Mouse (Mus musculus) midbrain, embryonic 12.5 days (tissue): Measurements from ENCODE around the gene Prom2. TPM values are rescaled to one million over a fixed set of nuclear protein-coding genes. Genes with fewer than 3 reads are reported as not detected.

Experiments
- ATAC-seq: fragments of 200-750 bp; cut with Nextera tagmentation; 2 replicates; pipeline ENCODE4 v1.8.0; 2017; ENCODE audit warnings: low read depth, moderate TSS enrichment, moderate library complexity; ENCODE audit not compliant: low FRiP score
- H3K27ac ChIP-seq: fragments of 300-500 bp; sonication (generic); replicated peaks from 2 replicates; pipeline ENCODE4 v1.5.1; 2016; ENCODE audit warnings: mild to moderate bottlenecking
- H3K27me3 ChIP-seq: fragments of 300-500 bp; sonication (generic); 2 replicates; pipeline ENCODE4 v1.6.1; 2016; ENCODE audit warnings: mild to moderate bottlenecking
- H3K36me3 ChIP-seq: fragments of 300-500 bp; sonication (generic); 2 replicates; pipeline ENCODE4 v1.6.1; 2016
- H3K4me1 ChIP-seq: fragments of 300-500 bp; sonication (generic); 2 replicates; pipeline ENCODE4 v1.6.1; 2016
- H3K4me2 ChIP-seq: fragments of 300-500 bp; sonication (generic); replicated peaks from 2 replicates; pipeline ENCODE4 v1.6.1; 2016; ENCODE audit warnings: mild to moderate bottlenecking, moderate library complexity
- H3K4me3 ChIP-seq: fragments of 300-500 bp; sonication (generic); 2 replicates; pipeline ENCODE4 v1.5.1; 2016; ENCODE audit warnings: mild to moderate bottlenecking
- H3K9ac ChIP-seq: fragments of 300-500 bp; sonication (generic); replicated peaks from 2 replicates; pipeline ENCODE4 v1.6.1; 2016; ENCODE audit warnings: mild to moderate bottlenecking, moderate library complexity
- H3K9me3 ChIP-seq: fragments of 300-500 bp; sonication (generic); 2 replicates; pipeline ENCODE4 v1.6.1; 2016; ENCODE audit warnings: mild to moderate bottlenecking
- WGBS: fragments of 180-500 bp; shearing (Covaris S2); methylation state at CpG from one replicate; pipeline ENCODE4 v1.1.7; 2016; 5-methylcytosine and 5-hydroxymethylcytosine counted together
- polyA plus RNA-seq: library from polyadenylated mRNA; unstranded; fragments of >200 nt; fragmentation: Nextera tagmentation; extraction: Ambion mirVana; gene quantifications from 2 replicates; pipeline ENCODE4 v1.2.1, GENCODE M21; 2016

The Prom2 gene
- polyA plus RNA-seq, 1 experiment from 2014 or later, result 0.31 TPM

GRCm38 (mm10) chr2:127549711-127550110 lies 8.4 kb upstream of the Prom2 start:
- peaks cover 10% of the 10 kb centered on the region; the same call in 1 of the 2 replicates for H3K27me3 ChIP-seq
- no peak overlapping the region for H3K27ac ChIP-seq
- no peaks in the 10 kb centered on the region for H3K36me3 ChIP-seq
- no peak overlapping the region for H3K9ac ChIP-seq
- H3K4me2 ChIP-seq, result no peak overlapping the region
- H3K9me3 ChIP-seq, result no peaks in the 10 kb centered on the region
- no peak overlapping the region for H3K4me3 ChIP-seq
- H3K4me1 ChIP-seq, result no peaks in the 10 kb centered on the region
- ATAC-seq, result no peak

- Histone ChIP-seq H3K9me3 (no peaks in the 10 kb centered on the region), H3K4me1 (no peaks in the 10 kb centered on the region), H3K9ac (no peak overlapping the region), H3K4me2 (no peak overlapping the region), H3K36me3 (no peaks in the 10 kb centered on the region), H3K27me3 (peaks cover 12% of the 10 kb centered on the region), H3K4me3 (no peak overlapping the region), H3K27ac (no peak overlapping the region)
- 79% methylated on average over 5 of the region's 5 CpGs for WGBS
- no peak for ATAC-seq
These were observed 7.2 kb upstream of the Prom2 start for GRCm38 (mm10) chr2:127548342-127549074.

- Histone ChIP-seq H3K4me2 (no peak overlapping the region), H3K4me3 (no peak overlapping the region), H3K36me3 (no peaks in the 10 kb centered on the region), H3K27me3 (peaks cover 58% of the 10 kb centered on the region), H3K9me3 (no peaks in the 10 kb centered on the region), H3K27ac (no peak overlapping the region), H3K4me1 (peaks cover 5% of the 10 kb centered on the region; the same call in 1 of the 2 replicates), H3K9ac (no peak overlapping the region)
- WGBS, result 89% methylated on average over 2 of the region's 2 CpGs
- ATAC-seq, result no peak
These were observed 430 bp upstream of the Prom2 start for GRCm38 (mm10) chr2:127541697-127542096.

GRCm38 (mm10) chr2:127539494-127539893 lies 1.8 kb downstream of the Prom2 start:
- Histone ChIP-seq H3K4me1 (peaks cover 5% of the 10 kb centered on the region; the same call in 1 of the 2 replicates), H3K9me3 (no peaks in the 10 kb centered on the region), H3K9ac (no peak overlapping the region), H3K27me3 (peaks cover 58% of the 10 kb centered on the region), H3K36me3 (no peaks in the 10 kb centered on the region), H3K4me3 (no peak overlapping the region), H3K4me2 (no peak overlapping the region), H3K27ac (no peak overlapping the region)
- no peak for ATAC-seq
- 26% methylated on average over 4 of the region's 4 CpGs for WGBS

DNA sequence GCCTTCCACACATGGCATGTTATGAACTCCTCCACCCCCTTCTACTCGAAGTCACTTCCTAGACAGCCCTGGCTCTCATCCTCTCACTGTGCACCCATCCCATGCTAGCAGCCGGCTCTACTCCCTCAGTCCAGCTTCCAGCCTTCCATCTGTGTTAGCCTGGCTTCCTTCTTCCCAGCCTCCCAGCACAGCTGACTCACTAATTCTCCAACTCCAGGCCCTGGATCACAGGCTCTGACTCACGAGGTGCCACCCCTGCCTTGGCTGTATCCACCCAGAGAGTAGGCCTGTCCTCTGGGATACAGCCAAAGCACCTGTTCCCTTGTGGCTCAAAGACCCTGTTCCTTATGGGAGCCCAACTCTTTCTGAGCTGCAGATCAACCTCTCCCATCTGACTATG lies 3.7 kb downstream of the Prom2 start:
- 68% methylated on average over 3 of the region's 3 CpGs for WGBS
- ATAC-seq, result no peak
- no peaks in the 10 kb centered on the region for H3K36me3 ChIP-seq

GRCm38 (mm10) chr2:127535363-127535762 lies 5.9 kb downstream of the Prom2 start:
- H3K9ac ChIP-seq, result no peak overlapping the region
- no peak for ATAC-seq
- peaks cover 38% of the 10 kb centered on the region for H3K27me3 ChIP-seq
- H3K4me1 ChIP-seq, result no peaks in the 10 kb centered on the region
- H3K4me2 ChIP-seq, result no peak overlapping the region
- 79% methylated on average over 9 of the region's 9 CpGs for WGBS
- no peaks in the 10 kb centered on the region for H3K9me3 ChIP-seq
- H3K36me3 ChIP-seq, result no peaks in the 10 kb centered on the region
- H3K27ac ChIP-seq, result no peak overlapping the region
- no peak overlapping the region for H3K4me3 ChIP-seq

More for the DNA sequence above, 3.7 kb downstream of the Prom2 start:
- no peaks in the 10 kb centered on the region for H3K9me3 ChIP-seq
- H3K4me1 ChIP-seq, result peaks cover 5% of the 10 kb centered on the region; the same call in 1 of the 2 replicates
- H3K4me2 ChIP-seq, result no peak overlapping the region
- no peak overlapping the region for H3K9ac ChIP-seq
- no peak overlapping the region for H3K4me3 ChIP-seq
- H3K27ac ChIP-seq, result no peak overlapping the region
- H3K27me3 ChIP-seq, result peaks cover 50% of the 10 kb centered on the region

GRCm38 (mm10) chr2:127532379-127532778 lies 8.9 kb downstream of the Prom2 start:
- 12% methylated on average over 9 of the region's 9 CpGs for WGBS
- Histone ChIP-seq H3K9me3 (no peaks in the 10 kb centered on the region), H3K4me2 (no peak overlapping the region), H3K9ac (no peak overlapping the region), H3K27ac (no peak overlapping the region), H3K4me1 (no peaks in the 10 kb centered on the region), H3K27me3 (peaks cover 18% of the 10 kb centered on the region), H3K4me3 (no peak overlapping the region), H3K36me3 (no peaks in the 10 kb centered on the region)
- ATAC-seq, result no peak

DNA sequence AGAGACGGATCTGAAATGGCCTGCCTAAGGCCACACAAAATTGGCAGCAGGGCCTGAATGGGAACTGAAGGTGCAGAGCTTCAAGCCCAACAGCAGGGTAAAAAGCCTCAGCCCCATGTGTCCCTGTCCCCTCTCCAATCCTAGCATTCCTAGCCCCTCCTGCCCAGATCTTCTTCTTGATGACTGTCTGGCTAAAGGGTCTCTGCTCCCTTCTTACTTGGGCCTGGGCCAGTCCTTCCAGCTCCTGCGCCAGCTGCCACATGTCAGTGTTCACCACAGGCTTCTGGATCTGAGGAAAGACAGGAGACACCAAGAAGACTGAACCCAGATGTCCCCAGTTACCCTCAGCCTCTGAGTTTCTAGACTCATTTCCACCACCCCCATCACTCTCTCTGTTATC lies 9.7 kb downstream of the Prom2 start:
- Histone ChIP-seq H3K4me2 (no peak overlapping the region), H3K36me3 (no peaks in the 10 kb centered on the region), H3K4me1 (no peaks in the 10 kb centered on the region), H3K9me3 (no peaks in the 10 kb centered on the region), H3K27me3 (peaks cover 18% of the 10 kb centered on the region), H3K27ac (no peak overlapping the region), H3K9ac (no peak overlapping the region), H3K4me3 (no peak overlapping the region)
- WGBS, result 86% methylated on average over 2 of the region's 2 CpGs
- no peak for ATAC-seq

GRCm38 (mm10) chr2:127530418-127530817 lies 10.8 kb downstream of the Prom2 start:
- H3K36me3 ChIP-seq, result no peaks in the 10 kb centered on the region
- no peak overlapping the region for H3K4me3 ChIP-seq
- H3K4me1 ChIP-seq, result no peaks in the 10 kb centered on the region
- H3K9ac ChIP-seq, result no peak overlapping the region
- no peak overlapping the region for H3K27ac ChIP-seq
- H3K27me3 ChIP-seq, result peaks cover 18% of the 10 kb centered on the region
- WGBS, result 76% methylated on average over 3 of the region's 3 CpGs
- H3K4me2 ChIP-seq, result no peak overlapping the region
- no peak for ATAC-seq
- no peaks in the 10 kb centered on the region for H3K9me3 ChIP-seq

- Histone ChIP-seq H3K4me3 (no peak overlapping the region), H3K9me3 (no peaks in the 10 kb centered on the region), H3K27ac (no peak overlapping the region), H3K9ac (no peak overlapping the region), H3K27me3 (0 out of 2 replicates have a peak, but pooled peaks cover 5% of the 10 kb centered on the region), H3K36me3 (no peaks in the 10 kb centered on the region), H3K4me1 (peaks cover 26% of the 10 kb centered on the region), H3K4me2 (no peak overlapping the region)
- 81% methylated on average over 3 of the region's 3 CpGs for WGBS
- ATAC-seq, result no peak
These were observed 16.1 kb downstream of the Prom2 start for GRCm38 (mm10) chr2:127525004-127525775.

GRCm38 (mm10) chr2:127523950-127524729 lies 17.1 kb downstream of the Prom2 start:
- no peak for ATAC-seq
- H3K9ac ChIP-seq, result no peak overlapping the region
- no peaks in the 10 kb centered on the region for H3K36me3 ChIP-seq
- H3K27ac ChIP-seq, result no peak overlapping the region
- H3K27me3 ChIP-seq, result 0 out of 2 replicates have a peak, but pooled peaks cover 3% of the 10 kb centered on the region
- H3K4me1 ChIP-seq, result peaks cover 30% of the 10 kb centered on the region
- no peaks in the 10 kb centered on the region for H3K9me3 ChIP-seq
- WGBS, result 70% methylated on average over 7 of the region's 7 CpGs
- no peak overlapping the region for H3K4me2 ChIP-seq
- H3K4me3 ChIP-seq, result no peak overlapping the region

GRCm38 (mm10) chr2:127522006-127522441 lies 19.2 kb downstream of the Prom2 start, which contains the start of gene Kcnip3:
Gene Kcnip3 (minus strand): TSS chr2:127522094.
- 2% methylated on average over 10 of the region's 10 CpGs for WGBS
- H3K4me1 ChIP-seq, result peaks cover 45% of the 10 kb centered on the region
- ATAC-seq, result peak; percentile 84
- H3K9me3 ChIP-seq, result no peaks in the 10 kb centered on the region
- peak within 1 kb of the TSS; percentile 57 for H3K9ac ChIP-seq
- H3K36me3 ChIP-seq, result no peaks in the 10 kb centered on the region
- peak within 1 kb of the TSS; percentile 70 for H3K27ac ChIP-seq
- peak within 1 kb of the TSS; percentile 58 for H3K4me2 ChIP-seq
- H3K27me3 ChIP-seq, result no peaks in the 10 kb centered on the region
- H3K4me3 ChIP-seq, result peak within 1 kb of the TSS; percentile 37
